Mouse (Mus musculus) olfactory bulb, adult 2 months (tissue): ENCODE data around the gene Cnot10.

Experiments
- CTCF ChIP-seq: fragments of 200-500 bp; IDR thresholded peaks from 2 replicates; pipeline ENCODE4 v1.5.1; 2012; ENCODE audit warnings: low read depth, mild to moderate bottlenecking, low read length, moderate library complexity; ENCODE audit not compliant: insufficient read depth
- POLR2A ChIP-seq: fragments of 200-500 bp; IDR thresholded peaks from 2 replicates; pipeline ENCODE4 v1.6.1; 2012; ENCODE audit warnings: mild to moderate bottlenecking, low read depth, low read length, moderate library complexity; ENCODE audit not compliant: insufficient read depth

DNA sequence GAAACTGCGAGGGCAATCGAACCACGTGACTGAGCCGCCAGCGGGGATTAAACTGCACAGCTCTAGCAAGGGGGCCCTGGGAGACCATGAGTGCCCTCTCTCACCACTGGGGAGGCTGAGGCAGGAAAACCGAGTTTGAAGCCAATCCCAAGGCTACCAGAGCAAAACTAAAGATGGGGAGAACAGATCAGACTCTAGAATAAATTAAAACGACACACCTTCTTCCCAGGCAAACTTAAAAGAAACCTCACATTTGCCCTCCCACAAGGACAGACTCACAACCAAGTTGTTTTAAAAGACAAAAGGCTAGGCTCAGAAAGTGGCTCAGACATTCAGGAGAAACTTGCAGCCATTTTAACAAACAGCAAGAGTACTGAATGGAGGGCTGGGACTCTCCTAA, 82.9 kb downstream of the Cnot10 start:
- no peak for TF ChIP-seq CTCF
- no peak for TF ChIP-seq POLR2A
